Mouse (Mus musculus) G1E (cell line): Measurements from ENCODE around the gene Cfap299.

Source experiments
- CTCF ChIP-seq: IDR thresholded peaks from 2 replicates; pipeline ENCODE4 v1.5.1; 2012; ENCODE audit warnings: low read depth, low read length, inconsistent platforms, mixed read lengths
- GATA1 ChIP-seq: IDR thresholded peaks from 2 replicates; pipeline ENCODE4 v1.6.1; 2012; ENCODE audit warnings: borderline replicate concordance, low read length, inconsistent platforms, mixed read lengths
- POLR2AphosphoS5 ChIP-seq: IDR thresholded peaks from 2 replicates; pipeline ENCODE4 v1.6.1; 2012; ENCODE audit warnings: low read depth, low read length, inconsistent platforms; ENCODE audit not compliant: insufficient replicate concordance
- TAL1 ChIP-seq: conservative IDR thresholded peaks from 2 replicates; pipeline ENCODE4 v1.6.1; 2012; ENCODE audit warnings: low read depth, low read length, inconsistent platforms, mixed read lengths

DNA sequence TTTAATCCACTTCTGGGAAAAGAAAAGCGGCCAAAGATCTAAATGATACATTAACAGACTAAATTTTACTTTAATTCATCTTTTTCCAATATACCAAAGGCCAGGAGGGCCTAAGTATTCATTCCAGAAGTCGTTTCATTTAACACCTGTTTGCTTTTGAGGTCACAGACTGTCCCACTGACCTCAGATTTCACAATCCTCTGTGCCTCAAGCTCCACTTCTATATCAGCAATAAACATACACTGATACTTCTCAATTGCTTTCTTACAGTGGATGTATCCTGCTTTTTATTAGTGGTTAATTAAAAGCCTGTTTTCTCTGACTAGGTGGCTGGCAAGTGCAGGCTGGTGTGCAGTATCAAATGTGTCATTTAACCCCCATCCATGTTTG lies 403.9 kb downstream of the Cfap299 start:
- TF ChIP-seq CTCF (no peak), TAL1 (no peak), POLR2AphosphoS5 (no peak), GATA1 (no peak)
